Mouse (Mus musculus): ENCODE data around the gene BC034090. TPM values are rescaled to one million over a fixed set of nuclear protein-coding genes. Genes with fewer than 3 reads are reported as not detected.

Gene BC034090
- polyA plus RNA-seq, 1 experiment from 2014 or later = 2.5 TPM

- Histone ChIP-seq H3K36me3 (ENCODE audit: control insufficient read depth, insufficient read depth, low read length) (no peaks in the 10 kb centered on the region), H3K4me2 (ENCODE audit: low read depth, low read length) (no peak overlapping the region), H3K27me3 (replicated peaks; ENCODE audit: control insufficient read depth, insufficient read depth, low read length) (no peaks in the 10 kb centered on the region), H3K4me1 (ENCODE audit: control insufficient read depth, insufficient read depth, low read length) (peaks cover 20% of the 10 kb centered on the region), H3K27ac (ENCODE audit: low read length) (0 out of 2 replicates have a peak overlapping the region, but pooled peaks have one; percentile 2), H3K4me3 (ENCODE audit: low read length) (no peak overlapping the region), H3K9me3 (ENCODE audit: control insufficient read depth, low read length) (no peaks in the 10 kb centered on the region), H3K9ac (ENCODE audit: low read depth, low read length) (peak overlapping the region; percentile 12; the same call in 1 of the 2 replicates)
- WGBS = 47% methylated on average over 6 of the region's 6 CpGs
- peak; percentile 32; the same call in 1 of the 2 replicates for ATAC-seq
Measured at GRCm38 (mm10) chr1:155212493-155212892, 31.8 kb downstream of the BC034090 start.

GRCm38 (mm10) chr1:155212081-155212480, 32.2 kb downstream of the BC034090 start:
- no peaks in the 10 kb centered on the region for H3K9me3 ChIP-seq (ENCODE audit: control insufficient read depth, low read length)
- WGBS = 49% methylated on average over 4 of the region's 4 CpGs
- no peaks in the 10 kb centered on the region for H3K27me3 ChIP-seq (replicated peaks; ENCODE audit: control insufficient read depth, insufficient read depth, low read length)
- no peak overlapping the region for H3K4me3 ChIP-seq (ENCODE audit: low read length)
- ATAC-seq = no peak
- no peak overlapping the region for H3K4me2 ChIP-seq (ENCODE audit: low read depth, low read length)
- peak overlapping the region; percentile 12; the same call in 1 of the 2 replicates for H3K9ac ChIP-seq (ENCODE audit: low read depth, low read length)
- H3K36me3 ChIP-seq (ENCODE audit: control insufficient read depth, insufficient read depth, low read length) = no peaks in the 10 kb centered on the region
- H3K4me1 ChIP-seq (ENCODE audit: control insufficient read depth, insufficient read depth, low read length) = peaks cover 20% of the 10 kb centered on the region
- no peak overlapping the region for H3K27ac ChIP-seq (ENCODE audit: low read length)

DNA sequence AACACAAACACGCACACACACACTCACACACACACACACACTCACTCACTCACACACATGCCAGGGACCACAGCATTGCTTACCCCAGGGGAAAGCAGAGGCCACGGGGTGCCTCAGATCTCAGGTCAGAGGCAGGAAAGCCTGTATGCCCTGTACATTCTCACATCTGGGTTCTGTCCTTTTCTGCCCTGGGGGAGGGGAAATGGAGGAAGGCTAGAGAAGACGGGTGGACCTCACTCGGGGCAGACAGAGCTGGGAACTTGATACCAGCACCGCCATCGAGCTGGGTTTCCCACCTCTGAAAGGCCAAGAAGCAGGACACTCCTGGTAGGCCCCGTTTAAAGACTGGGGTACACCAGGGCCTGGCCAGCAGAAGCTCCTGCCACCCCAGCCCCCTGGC, 33.2 kb downstream of the BC034090 start:
- Histone ChIP-seq H3K4me2 (ENCODE audit: low read depth, low read length) (no peak overlapping the region), H3K4me3 (ENCODE audit: low read length) (no peak overlapping the region), H3K36me3 (ENCODE audit: control insufficient read depth, insufficient read depth, low read length) (no peaks in the 10 kb centered on the region), H3K4me1 (ENCODE audit: control insufficient read depth, insufficient read depth, low read length) (peaks cover 22% of the 10 kb centered on the region), H3K27me3 (replicated peaks; ENCODE audit: control insufficient read depth, insufficient read depth, low read length) (no peaks in the 10 kb centered on the region), H3K27ac (ENCODE audit: low read length) (no peak overlapping the region), H3K9me3 (ENCODE audit: control insufficient read depth, low read length) (no peaks in the 10 kb centered on the region), H3K9ac (ENCODE audit: low read depth, low read length) (no peak overlapping the region)
- ATAC-seq = no peak
- WGBS = 38% methylated on average over 7 of the region's 7 CpGs

DNA sequence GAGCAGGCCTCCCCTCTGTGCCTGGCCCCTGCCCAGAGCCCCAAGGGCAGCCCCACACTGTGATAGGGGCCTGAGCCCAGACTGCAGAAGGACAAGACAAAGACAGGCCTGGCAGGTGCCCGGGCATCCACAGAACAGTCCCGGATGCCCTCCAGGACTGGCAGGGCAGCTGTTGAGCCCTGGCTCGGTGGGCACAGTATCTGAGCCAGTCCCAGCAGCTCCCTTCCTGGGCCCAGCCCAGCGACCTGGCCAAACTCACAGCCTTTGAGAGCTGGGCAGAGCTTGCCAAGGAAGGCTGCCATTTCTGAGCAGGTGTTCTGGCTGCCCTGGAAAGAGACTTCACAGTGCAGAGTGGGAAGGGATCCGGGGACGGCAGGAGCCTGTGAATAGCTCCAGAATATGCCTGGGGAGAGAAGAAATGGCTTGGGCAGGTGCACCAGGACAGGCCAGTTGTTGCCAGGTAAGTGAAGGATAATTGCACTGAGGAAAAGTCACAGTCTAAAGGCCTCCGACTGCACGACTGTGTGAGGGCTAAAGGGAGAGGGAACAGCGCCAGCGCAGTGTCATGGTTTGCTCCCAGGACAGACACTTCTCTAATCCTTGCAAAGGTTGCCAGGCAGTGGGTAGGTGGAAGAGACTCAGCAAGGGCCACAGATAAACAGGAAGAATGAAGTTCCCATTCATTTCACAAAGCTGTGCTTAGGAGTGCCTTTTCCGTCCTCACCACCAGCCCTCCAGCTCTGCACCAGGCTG, 34.1 kb downstream of the BC034090 start:
- H3K27ac ChIP-seq (ENCODE audit: low read length) = no peak overlapping the region
- 64% methylated on average over 11 of the region's 11 CpGs for WGBS
- no peak overlapping the region for H3K4me2 ChIP-seq (ENCODE audit: low read depth, low read length)
- no peaks in the 10 kb centered on the region for H3K36me3 ChIP-seq (ENCODE audit: control insufficient read depth, insufficient read depth, low read length)
- H3K4me3 ChIP-seq (ENCODE audit: low read length) = no peak overlapping the region
- ATAC-seq = no peak
- H3K4me1 ChIP-seq (ENCODE audit: control insufficient read depth, insufficient read depth, low read length) = peaks cover 29% of the 10 kb centered on the region
- no peak overlapping the region for H3K9ac ChIP-seq (ENCODE audit: low read depth, low read length)
- H3K9me3 ChIP-seq (ENCODE audit: control insufficient read depth, low read length) = no peaks in the 10 kb centered on the region
- H3K27me3 ChIP-seq (replicated peaks; ENCODE audit: control insufficient read depth, insufficient read depth, low read length) = no peaks in the 10 kb centered on the region

DNA sequence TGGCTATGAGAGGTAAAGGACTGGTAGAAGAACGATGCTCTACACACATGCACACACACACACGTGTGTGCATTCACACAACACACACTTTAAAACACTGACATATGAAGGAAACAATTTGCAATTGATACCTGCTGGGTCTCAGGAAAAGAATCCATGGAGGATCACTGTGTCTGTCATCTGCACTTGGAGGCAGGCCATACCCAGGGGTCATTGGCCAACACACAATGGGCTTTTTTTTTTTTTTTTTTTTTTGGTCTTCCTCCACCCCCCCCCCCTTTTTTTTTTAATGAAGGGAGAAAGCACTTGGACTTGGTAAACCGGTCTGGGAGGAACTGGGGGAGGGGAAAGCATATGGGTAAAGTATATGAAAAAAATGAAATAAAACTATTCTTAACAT, 36.4 kb downstream of the BC034090 start:
- no peaks in the 10 kb centered on the region for H3K27me3 ChIP-seq (replicated peaks; ENCODE audit: control insufficient read depth, insufficient read depth, low read length)
- no peak overlapping the region for H3K4me2 ChIP-seq (ENCODE audit: low read depth, low read length)
- peaks cover 19% of the 10 kb centered on the region for H3K4me1 ChIP-seq (ENCODE audit: control insufficient read depth, insufficient read depth, low read length)
- no peak for ATAC-seq
- no peak overlapping the region for H3K9ac ChIP-seq (ENCODE audit: low read depth, low read length)
- H3K4me3 ChIP-seq (ENCODE audit: low read length) = no peak overlapping the region
- no peak overlapping the region for H3K27ac ChIP-seq (ENCODE audit: low read length)
- WGBS = 76% methylated on average over 3 of the region's 3 CpGs
- H3K36me3 ChIP-seq (ENCODE audit: control insufficient read depth, insufficient read depth, low read length) = no peaks in the 10 kb centered on the region
- no peaks in the 10 kb centered on the region for H3K9me3 ChIP-seq (ENCODE audit: control insufficient read depth, low read length)

- Histone ChIP-seq H3K4me2 (ENCODE audit: low read depth, low read length) (no peak overlapping the region), H3K4me3 (ENCODE audit: low read length) (no peak overlapping the region), H3K27ac (ENCODE audit: low read length) (peak overlapping the region; percentile 6; the same call in 1 of the 2 replicates), H3K36me3 (ENCODE audit: control insufficient read depth, insufficient read depth, low read length) (0 out of 2 replicates have a peak, but pooled peaks cover 2% of the 10 kb centered on the region), H3K9ac (ENCODE audit: low read depth, low read length) (peak overlapping the region; percentile 48), H3K4me1 (ENCODE audit: control insufficient read depth, insufficient read depth, low read length) (peaks cover 18% of the 10 kb centered on the region), H3K9me3 (ENCODE audit: control insufficient read depth, low read length) (no peaks in the 10 kb centered on the region), H3K27me3 (replicated peaks; ENCODE audit: control insufficient read depth, insufficient read depth, low read length) (no peaks in the 10 kb centered on the region)
- peak; percentile 3; the same call in 1 of the 2 replicates for ATAC-seq
- 63% methylated on average over 19 of the region's 19 CpGs for WGBS
Measured at GRCm38 (mm10) chr1:155205822-155206660, 38.2 kb downstream of the BC034090 start.

DNA sequence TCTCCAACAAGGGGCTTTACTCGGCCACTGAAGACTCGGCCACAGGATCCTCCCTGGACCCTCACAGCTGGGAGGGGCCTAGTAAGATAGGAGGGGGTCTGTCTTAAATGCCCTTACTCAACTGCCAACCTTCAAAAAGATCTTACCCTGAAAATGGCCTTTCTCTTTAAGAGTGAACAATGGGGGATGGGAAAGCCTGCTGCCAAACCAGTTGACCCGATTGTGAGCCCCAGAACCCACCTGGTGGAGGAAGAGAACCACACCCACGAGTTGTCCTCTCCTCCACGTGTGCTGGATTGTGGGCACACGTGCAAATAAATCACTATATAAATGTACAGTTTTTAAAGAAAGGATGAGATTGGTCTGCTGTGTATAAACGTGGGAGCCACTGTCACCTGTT, 38.9 kb downstream of the BC034090 start:
- WGBS = 50% methylated on average over 7 of the region's 7 CpGs
- no peak for ATAC-seq
- Histone ChIP-seq H3K4me1 (ENCODE audit: control insufficient read depth, insufficient read depth, low read length) (peaks cover 24% of the 10 kb centered on the region), H3K4me2 (ENCODE audit: low read depth, low read length) (no peak overlapping the region), H3K27me3 (replicated peaks; ENCODE audit: control insufficient read depth, insufficient read depth, low read length) (no peaks in the 10 kb centered on the region), H3K36me3 (ENCODE audit: control insufficient read depth, insufficient read depth, low read length) (0 out of 2 replicates have a peak, but pooled peaks cover 2% of the 10 kb centered on the region), H3K9me3 (ENCODE audit: control insufficient read depth, low read length) (no peaks in the 10 kb centered on the region), H3K4me3 (ENCODE audit: low read length) (no peak overlapping the region), H3K9ac (ENCODE audit: low read depth, low read length) (no peak overlapping the region), H3K27ac (ENCODE audit: low read length) (no peak overlapping the region)

DNA sequence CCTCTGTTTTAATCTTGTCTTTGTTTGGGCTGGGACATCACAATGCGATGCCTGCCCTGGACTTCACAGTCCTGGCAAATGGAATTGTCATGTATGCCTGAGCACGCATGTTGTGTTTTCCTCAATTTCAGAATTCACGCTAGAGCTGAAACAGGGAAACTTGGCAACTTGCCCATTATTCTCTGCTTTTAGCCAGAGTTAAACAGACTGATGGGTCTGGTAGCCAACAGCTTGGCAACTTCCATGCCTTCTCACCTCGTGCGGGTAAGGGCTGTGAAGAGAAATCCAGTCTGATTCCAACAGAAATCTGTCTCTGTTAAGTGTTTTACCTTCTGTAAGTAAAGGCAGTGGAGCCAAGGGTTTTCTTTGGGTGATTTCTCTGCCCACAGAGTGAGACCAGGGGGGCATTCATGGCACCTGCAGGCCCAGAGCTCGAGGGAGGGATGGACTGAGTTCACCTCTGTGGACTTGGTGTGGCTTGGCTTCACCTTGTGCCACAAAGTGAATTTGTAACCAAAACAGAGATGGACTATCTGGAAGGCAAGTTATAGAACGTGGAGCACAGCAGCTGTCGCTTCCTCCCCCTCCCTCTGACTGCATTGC, 39.6 kb downstream of the BC034090 start:
- Histone ChIP-seq H3K4me3 (ENCODE audit: low read length) (no peak overlapping the region), H3K9ac (ENCODE audit: low read depth, low read length) (no peak overlapping the region), H3K4me1 (ENCODE audit: control insufficient read depth, insufficient read depth, low read length) (peaks cover 27% of the 10 kb centered on the region), H3K9me3 (ENCODE audit: control insufficient read depth, low read length) (no peaks in the 10 kb centered on the region), H3K4me2 (ENCODE audit: low read depth, low read length) (no peak overlapping the region), H3K36me3 (ENCODE audit: control insufficient read depth, insufficient read depth, low read length) (0 out of 2 replicates have a peak, but pooled peaks cover 2% of the 10 kb centered on the region), H3K27ac (ENCODE audit: low read length) (no peak overlapping the region), H3K27me3 (replicated peaks; ENCODE audit: control insufficient read depth, insufficient read depth, low read length) (no peaks in the 10 kb centered on the region)
- no peak for ATAC-seq
- 67% methylated on average over 8 of the region's 8 CpGs for WGBS

DNA sequence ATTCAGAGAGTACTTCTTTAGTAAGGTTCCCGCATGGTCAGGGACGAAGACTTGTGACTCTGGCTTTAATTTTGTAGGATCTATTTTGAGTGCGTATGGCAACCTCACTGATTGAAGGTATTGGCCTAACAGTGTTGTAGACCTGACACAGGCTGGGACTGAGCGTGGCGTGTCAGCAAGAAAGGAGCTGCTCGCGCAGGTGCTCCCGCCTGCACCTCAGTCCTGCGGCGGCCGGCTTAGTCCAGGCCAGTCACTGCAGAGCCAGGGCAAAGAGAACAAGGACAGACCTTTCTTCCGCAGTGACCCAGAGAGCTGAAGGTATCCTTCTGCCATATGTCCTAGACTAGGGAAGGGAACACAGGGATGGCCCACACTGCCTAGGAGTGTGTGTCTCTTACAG, 40.3 kb downstream of the BC034090 start:
- no peak overlapping the region for H3K9ac ChIP-seq (ENCODE audit: low read depth, low read length)
- 90% methylated on average over 12 of the region's 12 CpGs for WGBS
- H3K27ac ChIP-seq (ENCODE audit: low read length) = no peak overlapping the region
- no peaks in the 10 kb centered on the region for H3K9me3 ChIP-seq (ENCODE audit: control insufficient read depth, low read length)
- no peak overlapping the region for H3K4me3 ChIP-seq (ENCODE audit: low read length)
- no peak overlapping the region for H3K4me2 ChIP-seq (ENCODE audit: low read depth, low read length)
- H3K27me3 ChIP-seq (replicated peaks; ENCODE audit: control insufficient read depth, insufficient read depth, low read length) = no peaks in the 10 kb centered on the region
- peaks cover 27% of the 10 kb centered on the region for H3K4me1 ChIP-seq (ENCODE audit: control insufficient read depth, insufficient read depth, low read length)
- 0 out of 2 replicates have a peak, but pooled peaks cover 2% of the 10 kb centered on the region for H3K36me3 ChIP-seq (ENCODE audit: control insufficient read depth, insufficient read depth, low read length)
- ATAC-seq = no peak

Data from intestine, embryonic 16.5 days (tissue).